Mouse (Mus musculus): ENCODE results near the gene Tmem182.

GRCm38 (mm10) chr1:40808643-40809042 is 3.2 kb downstream of the Tmem182 start:
- TF ChIP-seq EP300 (IDR thresholded peaks at IDR 0.05) (no peak), CTCF (IDR thresholded peaks at IDR 0.05) (no peak)
